Mouse (Mus musculus): ENCODE measurements around the gene Olfr656. TPM values are rescaled to one million over a fixed set of nuclear protein-coding genes. Genes with fewer than 3 reads are reported as not detected.

The Olfr656 gene
- not detected in 2 replicates for polyA plus RNA-seq (2014; fragmentation: Nextera tagmentation; extraction: Ambion mirVana)

DNA sequence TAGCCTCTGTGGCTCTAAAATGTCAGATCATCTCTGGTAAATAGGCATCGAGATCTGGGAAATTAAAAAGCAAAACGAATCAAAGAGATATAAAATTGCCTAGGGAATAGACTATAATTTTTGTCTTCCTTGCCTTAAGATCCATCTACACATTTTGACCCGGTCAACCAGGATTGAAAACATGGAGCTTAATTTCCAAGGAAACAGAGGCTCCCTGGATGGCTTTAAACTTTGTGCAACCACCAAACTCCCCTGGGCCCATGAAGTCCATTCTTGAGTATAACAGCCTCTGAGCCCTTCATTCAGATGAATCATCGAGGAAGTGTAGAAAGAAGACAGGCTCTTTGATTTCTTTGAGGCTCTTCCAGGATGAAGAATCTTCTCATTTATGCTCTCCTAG lies at the start of gene Olfr656:
TSS of gene Olfr656 (plus strand) at position 301 of the 400 bp plus-strand sequence.
- Histone ChIP-seq H3K9ac (replicated peaks; ENCODE audit: low read length) (no peak within 1 kb of the TSS), H3K4me1 (ENCODE audit: control insufficient read depth, insufficient read depth, low read length) (no peaks in the 10 kb centered on the region), H3K9me3 (ENCODE audit: control insufficient read depth, low read length) (no peaks in the 10 kb centered on the region), H3K27me3 (ENCODE audit: control insufficient read depth, insufficient read depth, low read length) (no peaks in the 10 kb centered on the region), H3K4me3 (replicated peaks; ENCODE audit: low read depth, low read length) (no peak within 1 kb of the TSS), H3K4me2 (ENCODE audit: low read length) (no peak within 1 kb of the TSS), H3K36me3 (ENCODE audit: control insufficient read depth, insufficient read depth, low read length) (no peaks in the 10 kb centered on the region), H3K27ac (replicated peaks; ENCODE audit: low read depth, low read length) (no peak within 1 kb of the TSS)
- 74% methylated on average over 4 of the region's 4 CpGs for WGBS
- no peak for DNase-seq
- no peak for ATAC-seq (ENCODE audit: low FRiP score, low TSS enrichment)

DNA sequence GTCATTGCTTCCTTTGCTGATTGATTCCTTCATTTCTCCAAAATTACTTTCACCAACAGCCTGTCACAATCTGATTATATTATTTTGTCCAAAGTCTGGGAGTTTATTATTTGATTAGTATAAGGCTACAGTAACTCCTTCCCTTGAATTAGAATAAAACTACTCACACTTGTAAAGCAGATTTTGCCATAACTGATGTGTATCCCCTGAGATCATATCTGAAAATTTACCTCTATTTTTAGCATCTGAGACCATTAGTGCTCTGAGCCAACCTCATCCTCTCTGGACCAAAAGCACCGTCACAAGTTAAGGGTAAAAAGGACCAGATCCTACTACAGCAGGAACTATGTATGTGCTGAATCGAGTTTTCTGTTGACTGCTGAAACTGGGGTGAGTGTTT lies 36.7 kb upstream of the Olfr656 start, which contains the start of gene Olfr653:
TSS of gene Olfr653 (plus strand) at position 301 of the 400 bp plus-strand sequence.
- no peaks in the 10 kb centered on the region for H3K36me3 ChIP-seq (ENCODE audit: control insufficient read depth, insufficient read depth, low read length)

DNA sequence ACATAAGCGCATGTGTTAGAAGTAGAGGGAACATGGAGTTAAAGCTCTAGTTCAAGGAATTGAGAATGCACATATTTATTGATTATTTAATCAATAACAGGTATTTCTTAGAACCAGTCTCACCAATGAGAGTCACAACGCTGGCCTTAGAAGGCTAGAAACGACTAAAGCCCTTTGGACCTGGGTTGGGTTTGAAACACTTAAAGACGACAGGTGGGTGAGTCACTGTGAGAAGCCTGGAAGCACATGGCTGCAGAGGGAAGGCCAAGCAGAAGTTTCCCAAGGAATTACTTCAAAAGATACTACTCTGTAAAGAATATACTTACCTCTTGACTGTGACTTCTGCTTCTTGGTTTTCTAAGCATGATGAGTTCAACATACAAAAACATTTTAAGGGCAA lies 32.9 kb upstream of the Olfr656 start:
- ATAC-seq (ENCODE audit: low FRiP score, low TSS enrichment), result no peak
- Histone ChIP-seq H3K36me3 (ENCODE audit: control insufficient read depth, insufficient read depth, low read length) (no peaks in the 10 kb centered on the region), H3K9me3 (ENCODE audit: control insufficient read depth, low read length) (no peaks in the 10 kb centered on the region), H3K4me2 (ENCODE audit: low read length) (no peak overlapping the region), H3K4me1 (ENCODE audit: control insufficient read depth, insufficient read depth, low read length) (no peaks in the 10 kb centered on the region), H3K27ac (replicated peaks; ENCODE audit: low read depth, low read length) (no peak overlapping the region), H3K4me3 (replicated peaks; ENCODE audit: low read depth, low read length) (no peak overlapping the region), H3K27me3 (ENCODE audit: control insufficient read depth, insufficient read depth, low read length) (no peaks in the 10 kb centered on the region), H3K9ac (replicated peaks; ENCODE audit: low read length) (no peak overlapping the region)
- DNase-seq, result no peak
- WGBS, result 94% methylated on average over 4 of the region's 4 CpGs

More for the DNA sequence above, 36.7 kb upstream of the Olfr656 start, which contains the start of gene Olfr653:
- H3K9me3 ChIP-seq (ENCODE audit: control insufficient read depth, low read length), result no peaks in the 10 kb centered on the region
- no peaks in the 10 kb centered on the region for H3K27me3 ChIP-seq (ENCODE audit: control insufficient read depth, insufficient read depth, low read length)
- H3K4me3 ChIP-seq (replicated peaks; ENCODE audit: low read depth, low read length), result no peak within 1 kb of the TSS
- WGBS, result 76% methylated on average over 2 of the region's 2 CpGs
- no peak within 1 kb of the TSS for H3K27ac ChIP-seq (replicated peaks; ENCODE audit: low read depth, low read length)
- H3K4me1 ChIP-seq (ENCODE audit: control insufficient read depth, insufficient read depth, low read length), result no peaks in the 10 kb centered on the region
- H3K9ac ChIP-seq (replicated peaks; ENCODE audit: low read length), result no peak within 1 kb of the TSS
- no peak for ATAC-seq (ENCODE audit: low FRiP score, low TSS enrichment)
- no peak for DNase-seq
- H3K4me2 ChIP-seq (ENCODE audit: low read length), result no peak within 1 kb of the TSS

DNA sequence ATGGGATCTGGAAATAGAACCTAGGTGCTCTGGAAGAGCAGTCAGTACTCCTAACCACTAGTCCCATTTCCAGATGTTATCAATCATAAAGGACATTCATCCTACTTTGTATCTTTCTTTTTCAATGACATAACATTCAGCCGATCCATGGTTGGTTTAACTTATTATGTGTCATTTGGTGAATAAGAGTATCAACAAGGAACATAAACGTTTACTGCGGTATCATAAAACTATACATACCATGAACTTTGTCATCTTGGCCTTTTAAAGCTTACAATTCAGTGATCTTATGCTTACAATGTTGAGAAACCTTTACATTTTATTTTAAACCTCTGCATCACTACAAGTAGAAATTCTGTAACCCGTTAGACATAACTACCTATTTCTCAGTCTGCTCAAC lies 32.3 kb upstream of the Olfr656 start:
- Histone ChIP-seq H3K27me3 (ENCODE audit: control insufficient read depth, insufficient read depth, low read length) (no peaks in the 10 kb centered on the region), H3K4me1 (ENCODE audit: control insufficient read depth, insufficient read depth, low read length) (no peaks in the 10 kb centered on the region), H3K27ac (replicated peaks; ENCODE audit: low read depth, low read length) (no peak overlapping the region), H3K36me3 (ENCODE audit: control insufficient read depth, insufficient read depth, low read length) (no peaks in the 10 kb centered on the region), H3K9me3 (ENCODE audit: control insufficient read depth, low read length) (no peaks in the 10 kb centered on the region), H3K4me2 (ENCODE audit: low read length) (no peak overlapping the region), H3K9ac (replicated peaks; ENCODE audit: low read length) (no peak overlapping the region), H3K4me3 (replicated peaks; ENCODE audit: low read depth, low read length) (no peak overlapping the region)
- no peak for DNase-seq
- no peak for ATAC-seq (ENCODE audit: low FRiP score, low TSS enrichment)
- WGBS, result 92% methylated on average over 4 of the region's 4 CpGs

DNA sequence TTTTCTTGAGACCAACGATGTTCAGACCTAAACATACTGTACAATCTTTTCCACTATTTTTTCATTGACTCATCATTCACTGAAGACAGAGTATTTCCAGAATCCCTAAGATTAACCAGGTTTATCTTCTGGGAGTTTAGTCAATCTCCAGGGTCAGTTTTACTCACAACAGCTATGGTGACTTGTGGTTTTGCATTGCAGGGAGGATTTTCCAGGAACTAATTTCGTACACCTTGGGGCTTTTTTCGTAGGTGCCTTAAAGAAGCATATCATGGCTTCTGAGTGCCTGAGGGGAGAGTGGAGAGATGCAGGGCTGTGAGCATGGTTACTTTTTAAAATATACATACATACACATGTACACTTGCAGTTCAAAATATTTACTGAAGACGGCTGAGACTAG lies 27.0 kb upstream of the Olfr656 start, which contains the start of gene Olfr654:
TSS of gene Olfr654 (plus strand) at position 301 of the 400 bp plus-strand sequence.
- H3K9ac ChIP-seq (replicated peaks; ENCODE audit: low read length), result no peak within 1 kb of the TSS
- WGBS, result 89% methylated on average over 4 of the region's 4 CpGs
- no peak for DNase-seq

DNA sequence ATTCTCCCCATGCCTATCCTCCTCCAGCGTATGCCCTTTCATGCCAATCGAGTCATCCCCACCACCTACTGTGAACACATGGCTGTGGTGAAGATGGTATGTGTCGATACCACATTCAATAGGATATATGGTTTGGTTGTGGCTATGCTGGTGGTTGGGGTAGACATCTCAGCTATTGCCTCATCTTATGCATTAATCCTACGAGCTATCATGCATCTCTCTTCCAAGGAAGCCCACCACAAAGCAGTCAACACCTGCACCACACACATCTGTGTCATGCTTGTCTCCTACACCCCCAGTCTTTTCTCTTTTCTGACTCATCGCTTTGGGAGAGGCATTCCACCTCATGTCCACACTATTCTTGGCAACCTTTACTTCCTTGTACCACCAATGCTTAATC lies 25.5 kb upstream of the Olfr656 start:
- DNase-seq (no peak), ATAC-seq (ENCODE audit: low FRiP score, low TSS enrichment) (no peak)
- 87% methylated on average over 5 of the region's 5 CpGs for WGBS
- no peak overlapping the region for H3K4me2 ChIP-seq (ENCODE audit: low read length)
- H3K4me3 ChIP-seq (replicated peaks; ENCODE audit: low read depth, low read length), result no peak overlapping the region
- H3K36me3 ChIP-seq (ENCODE audit: control insufficient read depth, insufficient read depth, low read length), result no peaks in the 10 kb centered on the region
- H3K27ac ChIP-seq (replicated peaks; ENCODE audit: low read depth, low read length), result no peak overlapping the region
- H3K27me3 ChIP-seq (ENCODE audit: control insufficient read depth, insufficient read depth, low read length), result no peaks in the 10 kb centered on the region
- no peak overlapping the region for H3K9ac ChIP-seq (replicated peaks; ENCODE audit: low read length)
- no peaks in the 10 kb centered on the region for H3K4me1 ChIP-seq (ENCODE audit: control insufficient read depth, insufficient read depth, low read length)
- no peaks in the 10 kb centered on the region for H3K9me3 ChIP-seq (ENCODE audit: control insufficient read depth, low read length)

More for the DNA sequence above, 27.0 kb upstream of the Olfr656 start, which contains the start of gene Olfr654:
- Histone ChIP-seq H3K27me3 (ENCODE audit: control insufficient read depth, insufficient read depth, low read length) (no peaks in the 10 kb centered on the region), H3K4me2 (ENCODE audit: low read length) (no peak within 1 kb of the TSS), H3K4me1 (ENCODE audit: control insufficient read depth, insufficient read depth, low read length) (no peaks in the 10 kb centered on the region), H3K36me3 (ENCODE audit: control insufficient read depth, insufficient read depth, low read length) (no peaks in the 10 kb centered on the region), H3K9me3 (ENCODE audit: control insufficient read depth, low read length) (no peaks in the 10 kb centered on the region), H3K4me3 (replicated peaks; ENCODE audit: low read depth, low read length) (no peak within 1 kb of the TSS), H3K27ac (replicated peaks; ENCODE audit: low read depth, low read length) (no peak within 1 kb of the TSS)
- ATAC-seq (ENCODE audit: low FRiP score, low TSS enrichment), result no peak

DNA sequence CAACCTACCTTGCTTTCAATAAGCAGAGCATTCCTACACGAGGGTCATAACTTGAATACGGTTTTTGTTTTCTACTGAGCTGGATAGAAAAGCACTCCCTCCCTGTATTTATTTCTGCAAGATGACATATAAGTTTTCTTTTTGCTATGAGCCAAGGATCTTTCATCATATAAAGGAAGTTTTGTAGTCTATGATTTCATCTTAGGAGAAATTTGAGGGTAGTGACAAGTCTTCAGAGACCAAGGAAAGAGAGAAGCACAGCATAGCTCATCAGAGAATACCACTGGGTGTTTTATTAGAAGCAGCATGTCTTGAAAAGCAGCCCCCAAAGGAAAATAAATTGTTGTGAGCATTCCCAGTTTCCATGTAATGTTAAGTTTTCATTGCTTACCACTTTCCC lies 12.1 kb upstream of the Olfr656 start, which contains the start of gene Olfr655:
TSS of gene Olfr655 (minus strand) at position 101 of the 400 bp plus-strand sequence.
- Histone ChIP-seq H3K4me3 (replicated peaks; ENCODE audit: low read depth, low read length) (no peak within 1 kb of the TSS), H3K36me3 (ENCODE audit: control insufficient read depth, insufficient read depth, low read length) (no peaks in the 10 kb centered on the region), H3K27ac (replicated peaks; ENCODE audit: low read depth, low read length) (no peak within 1 kb of the TSS), H3K4me1 (ENCODE audit: control insufficient read depth, insufficient read depth, low read length) (no peaks in the 10 kb centered on the region), H3K27me3 (ENCODE audit: control insufficient read depth, insufficient read depth, low read length) (no peaks in the 10 kb centered on the region), H3K4me2 (ENCODE audit: low read length) (no peak within 1 kb of the TSS), H3K9me3 (ENCODE audit: control insufficient read depth, low read length) (no peaks in the 10 kb centered on the region; the same call in 1 of the 2 replicates), H3K9ac (replicated peaks; ENCODE audit: low read length) (no peak within 1 kb of the TSS)
- no peak for ATAC-seq (ENCODE audit: low FRiP score, low TSS enrichment)
- DNase-seq, result no peak
- 90% methylated on average over 2 of the region's 2 CpGs for WGBS

DNA sequence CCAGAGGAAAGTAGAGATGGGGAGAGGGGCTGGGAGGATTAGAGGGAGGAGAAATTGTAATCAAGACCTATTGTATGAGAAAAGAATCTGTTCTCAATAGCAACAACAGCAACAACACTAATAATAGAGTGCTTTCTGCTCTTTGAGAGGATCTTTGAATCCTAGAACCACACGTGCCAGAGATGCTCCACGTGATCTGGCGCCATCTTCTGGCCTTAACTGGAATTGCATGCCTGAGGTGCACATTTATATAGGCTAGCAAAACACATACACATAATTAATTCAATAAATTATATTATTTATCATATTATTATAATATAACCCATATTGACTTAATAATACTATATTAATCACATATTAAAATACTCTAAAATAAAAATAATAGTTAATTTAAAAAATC lies 10.6 kb upstream of the Olfr656 start:
- no peak for ATAC-seq (ENCODE audit: low FRiP score, low TSS enrichment)
- H3K4me3 ChIP-seq (replicated peaks; ENCODE audit: low read depth, low read length), result no peak overlapping the region
- WGBS, result 7% methylated on average over 3 of the region's 3 CpGs
- no peak overlapping the region for H3K9ac ChIP-seq (replicated peaks; ENCODE audit: low read length)
- no peak overlapping the region for H3K4me2 ChIP-seq (ENCODE audit: low read length)
- no peak for DNase-seq
- no peaks in the 10 kb centered on the region for H3K27me3 ChIP-seq (ENCODE audit: control insufficient read depth, insufficient read depth, low read length)
- no peaks in the 10 kb centered on the region for H3K36me3 ChIP-seq (ENCODE audit: control insufficient read depth, insufficient read depth, low read length)
- no peaks in the 10 kb centered on the region for H3K4me1 ChIP-seq (ENCODE audit: control insufficient read depth, insufficient read depth, low read length)
- no peak overlapping the region for H3K27ac ChIP-seq (replicated peaks; ENCODE audit: low read depth, low read length)
- no peaks in the 10 kb centered on the region; the same call in 1 of the 2 replicates for H3K9me3 ChIP-seq (ENCODE audit: control insufficient read depth, low read length)

DNA sequence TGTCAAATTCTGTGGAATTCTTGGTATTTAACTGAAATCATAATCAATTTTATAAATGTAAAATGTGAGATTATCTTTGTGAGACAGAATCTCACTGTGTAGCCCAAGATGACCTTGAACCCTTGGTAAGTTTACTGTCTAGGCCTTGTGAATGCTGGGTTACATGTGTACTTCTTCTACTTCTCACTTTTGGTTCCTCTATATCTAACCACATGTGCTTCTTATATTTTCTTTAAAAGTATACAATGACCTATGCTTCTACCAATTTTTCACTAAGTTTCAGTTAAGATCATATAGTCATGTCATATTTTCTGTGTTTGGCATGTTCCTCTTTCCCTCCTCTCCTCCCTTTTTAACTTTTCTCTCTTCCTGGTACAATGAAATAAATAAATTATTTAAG lies 9.0 kb upstream of the Olfr656 start:
- Histone ChIP-seq H3K27ac (replicated peaks; ENCODE audit: low read depth, low read length) (no peak overlapping the region), H3K4me2 (ENCODE audit: low read length) (no peak overlapping the region), H3K9me3 (ENCODE audit: control insufficient read depth, low read length) (no peaks in the 10 kb centered on the region; the same call in 1 of the 2 replicates), H3K36me3 (ENCODE audit: control insufficient read depth, insufficient read depth, low read length) (no peaks in the 10 kb centered on the region), H3K9ac (replicated peaks; ENCODE audit: low read length) (no peak overlapping the region), H3K27me3 (ENCODE audit: control insufficient read depth, insufficient read depth, low read length) (no peaks in the 10 kb centered on the region), H3K4me3 (replicated peaks; ENCODE audit: low read depth, low read length) (no peak overlapping the region), H3K4me1 (ENCODE audit: control insufficient read depth, insufficient read depth, low read length) (no peaks in the 10 kb centered on the region)
- ATAC-seq (ENCODE audit: low FRiP score, low TSS enrichment) (no peak), DNase-seq (no peak)
